Mouse (Mus musculus) midbrain, embryonic 15.5 days (tissue): ENCODE results near the gene Pigx. TPM values are rescaled to one million over a fixed set of nuclear protein-coding genes. Genes with fewer than 3 reads are reported as not detected.

Experiments
- ATAC-seq: fragments of 200-750 bp; cut with Nextera tagmentation; replicated peaks from 2 replicates; pipeline ENCODE4 v1.8.0; 2017; ENCODE audit warnings: moderate TSS enrichment
- H3K27ac ChIP-seq: fragments of 300-500 bp; sonication (generic); 2 replicates; pipeline ENCODE4 v1.5.1; 2015; ENCODE audit warnings: mild to moderate bottlenecking, inconsistent platforms
- H3K27me3 ChIP-seq: fragments of 300-500 bp; sonication (generic); replicated peaks from 2 replicates; pipeline ENCODE4 v1.6.1; 2015; ENCODE audit warnings: inconsistent platforms
- H3K36me3 ChIP-seq: fragments of 300-500 bp; sonication (generic); replicated peaks from 2 replicates; pipeline ENCODE4 v1.6.1; 2015; ENCODE audit warnings: inconsistent platforms
- H3K4me1 ChIP-seq: fragments of 300-500 bp; sonication (generic); 2 replicates; pipeline ENCODE4 v1.6.1; 2015; ENCODE audit warnings: inconsistent platforms
- H3K4me2 ChIP-seq: fragments of 300-500 bp; sonication (generic); 2 replicates; pipeline ENCODE4 v1.6.1; 2015; ENCODE audit warnings: inconsistent platforms, mild to moderate bottlenecking, moderate library complexity
- H3K4me3 ChIP-seq: fragments of 300-500 bp; sonication (generic); 2 replicates; pipeline ENCODE4 v1.5.1; 2015; ENCODE audit warnings: mild to moderate bottlenecking, inconsistent platforms
- H3K9ac ChIP-seq: fragments of 300-500 bp; sonication (generic); 2 replicates; pipeline ENCODE4 v1.6.1; 2015; ENCODE audit warnings: mild to moderate bottlenecking, inconsistent platforms
- H3K9me3 ChIP-seq: fragments of 300-500 bp; sonication (generic); 2 replicates; pipeline ENCODE4 v1.6.1; 2016; ENCODE audit warnings: inconsistent platforms
- WGBS: fragments of 180-500 bp; shearing (Covaris S2); methylation state at CpG from one replicate; pipeline ENCODE4 v1.1.7; 2015; ENCODE audit warnings: mixed read lengths; 5-methylcytosine and 5-hydroxymethylcytosine counted together
- polyA plus RNA-seq: library from polyadenylated mRNA; unstranded; fragments of >200 nt; fragmentation: Nextera tagmentation; extraction: Ambion mirVana; gene quantifications from 2 replicates; pipeline ENCODE4 v1.2.1, GENCODE M21; 2015

Gene Pigx
- polyA plus RNA-seq: 106 and 109 TPM in 2 replicates

DNA sequence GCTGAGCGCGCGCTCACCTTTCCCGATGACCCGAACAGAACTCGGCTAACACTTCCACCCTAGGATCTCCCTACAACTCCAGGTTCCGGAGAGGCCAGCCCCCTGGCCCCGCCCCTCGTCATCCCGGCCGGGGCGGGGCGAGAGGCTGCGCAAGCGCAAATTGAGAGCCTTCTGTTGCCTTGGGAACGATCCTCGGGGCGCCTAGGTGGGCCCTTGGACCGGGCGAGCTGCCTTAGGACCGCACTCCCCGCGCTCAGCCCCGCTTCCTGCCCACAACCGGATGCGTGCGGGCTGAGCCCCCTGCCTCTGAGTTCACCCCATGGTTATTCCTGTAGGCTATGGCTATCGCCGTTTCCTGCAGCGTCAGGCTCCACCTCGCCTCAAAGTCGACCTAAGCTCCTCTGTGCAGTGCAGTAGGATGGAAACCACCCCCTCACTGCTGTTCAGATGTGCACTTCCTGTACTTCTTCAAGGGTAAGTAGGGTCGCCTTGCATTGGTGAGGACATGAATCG is at the start of gene Pigx, which contains the start of gene Cep19:
Pigx (minus strand) TSS at position 103 of the 513 bp plus-strand sequence.
Cep19 (plus strand) TSS at position 163 of the 513 bp plus-strand sequence.
- H3K9me3 ChIP-seq: no peaks in the 10 kb centered on the region
- H3K9ac ChIP-seq: peak within 1 kb of the TSS; percentile 77
- H3K27ac ChIP-seq: peak within 1 kb of the TSS; percentile 85
- peaks cover 21% of the 10 kb centered on the region for H3K4me1 ChIP-seq
- peak within 1 kb of the TSS; percentile 66 for H3K4me2 ChIP-seq
- 0% methylated on average over 34 of the region's 34 CpGs for WGBS
- H3K4me3 ChIP-seq: peak within 1 kb of the TSS; percentile 90
- peaks cover 6% of the 10 kb centered on the region; the same call in 1 of the 2 replicates for H3K36me3 ChIP-seq
- peak; percentile 98 for ATAC-seq
- no peaks in the 10 kb centered on the region for H3K27me3 ChIP-seq

DNA sequence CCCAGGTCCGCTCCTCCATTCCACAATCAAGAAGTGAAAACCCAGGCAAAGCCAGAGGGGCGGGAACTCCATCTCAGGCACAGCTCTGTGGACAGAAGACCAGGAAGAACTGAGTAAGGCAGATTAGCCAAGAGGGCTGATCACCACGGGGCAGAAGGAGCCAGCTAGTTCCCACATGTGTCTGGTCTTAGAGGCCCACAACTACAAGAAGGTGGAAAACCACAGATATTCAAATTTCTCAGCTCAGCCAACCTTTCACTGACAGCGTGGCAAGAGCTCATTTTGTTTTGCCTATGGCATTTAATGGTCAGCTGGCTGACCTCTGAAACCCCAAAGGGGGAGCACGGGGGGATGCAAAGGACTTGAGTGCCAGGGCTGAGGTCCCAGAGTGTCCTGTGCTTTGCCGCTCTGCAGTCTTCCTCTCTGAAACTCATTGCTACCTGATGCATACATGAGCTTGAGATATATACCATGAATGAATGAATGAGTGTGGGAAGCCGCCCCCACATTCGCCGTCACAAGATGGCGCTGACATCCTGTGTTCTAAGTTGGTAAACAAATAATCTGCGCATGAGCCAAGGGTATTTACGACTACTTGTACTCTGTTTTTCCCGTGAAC is 48.2 kb upstream of the Pigx start:
- no peaks in the 10 kb centered on the region for H3K36me3 ChIP-seq
- H3K9me3 ChIP-seq: no peaks in the 10 kb centered on the region
- no peaks in the 10 kb centered on the region for H3K4me1 ChIP-seq
- WGBS: 70% methylated on average over 12 of the region's 13 CpGs
- H3K27ac ChIP-seq: no peak overlapping the region
- H3K27me3 ChIP-seq: no peaks in the 10 kb centered on the region
- no peak overlapping the region for H3K4me3 ChIP-seq
- peak overlapping the region; percentile 10 for H3K4me2 ChIP-seq
- 0 out of 2 replicates have a peak, but pooled peaks have one; percentile 30 for ATAC-seq
- H3K9ac ChIP-seq: no peak overlapping the region

DNA sequence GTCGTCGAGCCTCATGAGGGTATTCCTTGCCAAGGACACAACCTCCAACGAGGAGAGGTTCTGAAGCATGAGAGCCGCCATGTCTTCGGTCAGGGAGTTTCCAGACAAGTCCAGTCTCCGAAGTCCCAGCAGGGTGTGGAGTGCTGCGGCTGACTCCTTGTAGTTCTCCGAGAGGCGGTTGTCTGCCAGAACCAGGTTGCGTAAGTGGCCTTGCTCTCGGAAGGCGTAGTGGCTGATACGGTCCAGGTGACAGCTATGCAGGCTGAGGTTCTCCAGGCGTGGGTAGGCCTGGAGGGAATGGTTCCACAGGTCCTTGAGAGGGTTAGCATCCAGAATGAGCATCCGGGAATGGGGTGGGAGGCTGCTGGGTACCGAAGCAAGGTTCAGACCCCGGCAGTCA is 45.1 kb upstream of the Pigx start:
- no peak for ATAC-seq
- H3K4me1 ChIP-seq: no peaks in the 10 kb centered on the region
- no peak overlapping the region for H3K4me3 ChIP-seq
- 92% methylated on average over 17 of the region's 17 CpGs for WGBS
- H3K4me2 ChIP-seq: no peak overlapping the region
- H3K36me3 ChIP-seq: no peaks in the 10 kb centered on the region
- no peaks in the 10 kb centered on the region for H3K27me3 ChIP-seq
- H3K9me3 ChIP-seq: no peaks in the 10 kb centered on the region
- no peak overlapping the region for H3K27ac ChIP-seq
- no peak overlapping the region for H3K9ac ChIP-seq

DNA sequence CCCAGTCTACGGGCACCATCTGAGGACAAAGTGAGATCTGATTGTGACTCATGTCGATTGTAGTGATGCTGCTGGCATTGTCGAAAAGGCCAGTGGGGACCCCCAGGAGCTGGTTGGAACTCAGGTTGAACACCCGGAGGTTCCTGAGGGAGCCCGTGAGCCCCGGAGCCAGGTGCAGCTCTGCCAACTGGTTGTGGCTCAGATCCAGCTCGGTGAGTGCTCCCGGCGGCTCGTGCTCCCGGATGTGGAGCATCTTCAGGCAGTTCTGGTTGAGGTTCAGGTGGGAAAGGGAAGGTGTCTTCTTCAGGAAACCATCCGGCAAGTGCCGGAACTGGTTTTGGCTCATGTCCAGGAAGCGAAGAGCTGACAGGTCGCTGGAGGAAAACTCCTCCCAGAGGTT is 44.2 kb upstream of the Pigx start:
- no peak overlapping the region for H3K4me3 ChIP-seq
- no peak overlapping the region for H3K9ac ChIP-seq
- ATAC-seq: no peak
- 95% methylated on average over 15 of the region's 15 CpGs for WGBS
- no peaks in the 10 kb centered on the region for H3K4me1 ChIP-seq
- no peaks in the 10 kb centered on the region for H3K27me3 ChIP-seq
- no peaks in the 10 kb centered on the region for H3K9me3 ChIP-seq
- no peak overlapping the region for H3K4me2 ChIP-seq
- no peaks in the 10 kb centered on the region for H3K36me3 ChIP-seq
- no peak overlapping the region for H3K27ac ChIP-seq

DNA sequence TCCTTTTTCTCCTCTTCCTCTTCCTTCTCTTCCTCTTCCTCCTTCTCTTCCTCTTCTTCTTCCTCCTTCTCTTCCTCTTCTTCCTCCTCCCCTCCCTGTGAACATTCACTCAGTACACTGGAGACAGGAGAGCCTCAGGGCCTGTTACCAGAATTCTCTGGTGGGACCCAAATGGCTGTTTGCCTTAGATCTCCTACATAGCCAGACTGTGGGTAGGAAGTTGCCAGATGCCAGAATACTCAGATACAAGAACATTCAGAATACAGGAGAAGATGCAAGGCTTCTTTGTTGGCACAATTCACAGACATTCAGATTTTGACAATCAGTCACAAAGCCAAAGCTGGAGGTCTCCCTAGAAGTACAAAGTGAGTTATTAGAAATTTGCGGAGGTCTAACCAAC is 39.4 kb upstream of the Pigx start:
- Histone ChIP-seq H3K36me3 (no peaks in the 10 kb centered on the region), H3K4me2 (no peak overlapping the region), H3K9me3 (no peaks in the 10 kb centered on the region), H3K4me1 (no peaks in the 10 kb centered on the region), H3K27ac (no peak overlapping the region), H3K4me3 (no peak overlapping the region), H3K27me3 (no peaks in the 10 kb centered on the region), H3K9ac (no peak overlapping the region)
- WGBS: 94% methylated on average over 1 of the region's 1 CpGs
- no peak for ATAC-seq

DNA sequence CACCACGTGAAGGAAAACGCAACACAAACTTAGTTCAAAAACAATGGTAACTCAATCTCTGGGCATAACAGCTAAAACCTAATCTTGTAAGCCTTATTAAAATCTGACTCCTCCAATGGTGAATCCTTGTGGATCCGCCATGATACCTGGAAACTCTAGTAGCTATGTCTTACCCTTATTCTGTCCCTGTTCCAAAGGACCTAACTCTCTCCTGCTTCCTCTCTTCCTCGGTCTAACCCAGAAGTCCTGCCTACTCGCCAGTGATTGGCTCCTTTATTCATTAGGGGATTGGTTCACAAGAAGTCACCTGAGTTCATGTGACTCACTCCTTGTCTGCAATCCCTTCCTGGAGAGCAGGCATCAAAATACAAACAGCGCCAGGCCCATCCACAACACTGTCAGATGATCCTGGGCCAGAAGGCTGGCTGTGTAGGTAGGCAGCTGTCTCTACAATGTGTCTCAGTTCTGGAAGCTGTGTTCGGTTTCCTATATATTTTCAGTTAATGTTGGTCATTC is 36.4 kb upstream of the Pigx start:
- WGBS: 84% methylated on average over 7 of the region's 7 CpGs
- no peak overlapping the region for H3K4me2 ChIP-seq
- no peak for ATAC-seq

DNA sequence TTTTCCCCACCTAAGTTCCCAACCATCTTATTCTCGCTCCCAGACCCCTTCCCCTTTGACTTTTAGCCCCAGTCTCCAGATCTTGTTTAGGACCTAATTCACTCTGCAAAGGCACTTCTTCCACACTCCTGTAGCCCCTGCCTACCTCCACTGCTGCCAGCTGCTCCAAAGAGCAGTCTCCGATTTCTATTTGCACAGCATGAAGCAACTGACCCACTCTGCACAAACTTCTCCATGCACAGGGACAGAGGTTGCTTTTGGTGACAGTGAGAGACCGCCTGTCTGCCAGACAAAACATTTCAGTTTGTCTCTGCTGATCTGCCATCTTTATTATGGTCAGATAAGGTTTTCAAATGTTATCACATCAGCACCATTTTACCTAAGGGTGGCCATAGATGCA is 33.6 kb upstream of the Pigx start:
- H3K36me3 ChIP-seq: no peaks in the 10 kb centered on the region
- no peaks in the 10 kb centered on the region for H3K4me1 ChIP-seq
- no peaks in the 10 kb centered on the region for H3K27me3 ChIP-seq
- no peak overlapping the region for H3K27ac ChIP-seq
- 85% methylated on average over 3 of the region's 3 CpGs for WGBS
- ATAC-seq: no peak
- H3K9me3 ChIP-seq: no peaks in the 10 kb centered on the region
- no peak overlapping the region for H3K4me2 ChIP-seq
- no peak overlapping the region for H3K4me3 ChIP-seq
- no peak overlapping the region for H3K9ac ChIP-seq

More for the DNA sequence above, 36.4 kb upstream of the Pigx start:
- no peak overlapping the region for H3K4me3 ChIP-seq
- no peaks in the 10 kb centered on the region for H3K4me1 ChIP-seq
- H3K9ac ChIP-seq: no peak overlapping the region
- no peaks in the 10 kb centered on the region for H3K36me3 ChIP-seq
- no peaks in the 10 kb centered on the region for H3K9me3 ChIP-seq
- H3K27me3 ChIP-seq: no peaks in the 10 kb centered on the region
- H3K27ac ChIP-seq: no peak overlapping the region

DNA sequence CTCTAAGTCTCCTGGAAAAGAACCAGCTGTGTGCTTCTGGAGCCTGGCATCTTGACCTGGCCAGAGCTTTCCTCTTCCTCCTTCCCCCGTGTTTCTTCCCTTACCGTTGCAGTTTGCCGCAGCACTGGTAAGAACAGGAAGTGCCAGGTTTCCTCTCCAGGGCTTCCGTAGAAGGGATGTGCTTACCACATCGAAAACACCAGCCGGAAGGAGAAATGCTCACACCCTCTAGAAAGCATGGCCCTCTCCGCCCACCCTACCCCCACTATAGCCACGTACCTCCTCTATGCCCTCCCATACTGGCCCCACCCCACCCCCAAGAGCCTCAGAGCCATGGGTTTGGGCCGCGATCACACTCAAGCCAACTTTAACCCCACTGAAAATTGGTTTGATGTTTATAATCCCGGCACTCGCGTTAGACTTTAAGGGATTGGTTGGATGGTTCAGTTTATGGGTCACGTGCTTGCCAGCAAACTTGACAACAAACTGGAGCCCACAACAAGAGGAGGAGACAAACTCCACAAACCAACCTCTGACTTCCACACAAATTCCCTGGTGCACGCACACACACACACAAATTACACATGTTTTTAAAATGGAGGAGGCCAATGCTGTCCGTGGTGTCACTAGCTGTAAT is 30.8 kb upstream of the Pigx start:
- Histone ChIP-seq H3K36me3 (no peaks in the 10 kb centered on the region), H3K9ac (no peak overlapping the region), H3K27me3 (no peaks in the 10 kb centered on the region), H3K4me2 (no peak overlapping the region), H3K4me1 (no peaks in the 10 kb centered on the region), H3K9me3 (no peaks in the 10 kb centered on the region), H3K4me3 (no peak overlapping the region), H3K27ac (no peak overlapping the region)
- 78% methylated on average over 16 of the region's 16 CpGs for WGBS
- ATAC-seq: no peak

DNA sequence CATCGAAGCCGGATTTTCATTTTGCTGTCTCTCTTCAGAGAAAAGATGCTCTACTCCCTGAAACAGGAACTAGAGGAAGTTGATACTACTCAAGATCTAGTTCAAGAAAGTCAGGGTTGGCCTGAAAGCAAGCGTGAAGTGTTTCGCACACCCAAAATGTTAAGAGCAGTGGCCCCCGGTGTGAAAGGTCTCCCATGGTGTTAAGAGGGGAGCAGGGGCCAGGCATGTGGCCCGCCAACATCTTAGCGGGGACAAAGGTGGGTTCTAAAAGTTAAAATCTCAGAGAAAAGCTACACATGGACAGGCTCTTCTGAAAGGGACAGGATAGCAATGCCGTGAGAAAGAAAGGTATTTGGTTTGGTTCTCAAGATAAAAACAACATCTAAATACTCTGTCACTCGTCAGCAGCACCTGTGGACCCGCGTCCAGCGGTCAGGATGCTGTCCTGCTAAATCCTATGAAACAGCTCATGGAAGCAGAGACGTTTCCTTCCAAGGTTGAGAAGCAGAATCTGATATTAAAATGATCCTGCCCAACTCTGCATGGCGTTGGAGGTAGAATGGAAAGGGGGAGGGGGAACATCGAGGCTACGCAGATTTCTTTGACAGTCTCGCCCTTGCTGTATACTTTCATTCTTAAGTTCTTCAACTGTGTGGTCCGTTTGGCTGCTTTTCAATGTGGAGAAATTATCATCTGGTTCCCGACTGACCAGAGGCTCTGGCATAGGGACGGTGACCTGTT is 30.1 kb upstream of the Pigx start:
- no peaks in the 10 kb centered on the region for H3K9me3 ChIP-seq
- H3K27me3 ChIP-seq: no peaks in the 10 kb centered on the region
- H3K4me3 ChIP-seq: no peak overlapping the region
- no peaks in the 10 kb centered on the region for H3K36me3 ChIP-seq
- H3K27ac ChIP-seq: no peak overlapping the region
- H3K4me2 ChIP-seq: no peak overlapping the region
- 83% methylated on average over 20 of the region's 20 CpGs for WGBS
- H3K9ac ChIP-seq: no peak overlapping the region
- no peaks in the 10 kb centered on the region for H3K4me1 ChIP-seq
- ATAC-seq: no peak

DNA sequence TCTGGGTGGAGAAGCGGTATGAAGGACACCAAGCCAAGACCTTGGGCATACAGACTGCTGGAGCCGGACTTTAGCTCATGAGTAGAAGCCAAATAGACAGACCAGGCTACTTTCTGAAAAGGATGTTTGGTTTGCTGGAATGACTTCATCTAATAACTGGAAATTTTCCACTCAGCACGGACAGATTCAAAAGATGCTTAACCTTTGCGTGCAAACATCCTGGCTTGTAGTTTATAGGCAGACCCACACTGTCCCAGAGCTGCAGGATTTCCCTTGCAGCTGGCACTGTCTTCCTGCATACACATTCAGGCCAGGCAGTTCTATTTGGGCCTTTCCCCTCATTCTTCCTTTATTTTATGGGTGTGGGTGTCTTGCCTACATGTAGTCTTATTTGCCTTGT is 27.5 kb upstream of the Pigx start:
- no peak overlapping the region for H3K9ac ChIP-seq
- H3K27ac ChIP-seq: no peak overlapping the region
- 86% methylated on average over 4 of the region's 4 CpGs for whole genome bisulfite sequencing
- H3K4me3 ChIP-seq: no peak overlapping the region
- H3K36me3 ChIP-seq: no peaks in the 10 kb centered on the region
- H3K4me2 ChIP-seq: no peak overlapping the region
- H3K4me1 ChIP-seq: no peaks in the 10 kb centered on the region
- H3K9me3 ChIP-seq: no peaks in the 10 kb centered on the region
- H3K27me3 ChIP-seq: no peaks in the 10 kb centered on the region
- no peak for ATAC-seq

DNA sequence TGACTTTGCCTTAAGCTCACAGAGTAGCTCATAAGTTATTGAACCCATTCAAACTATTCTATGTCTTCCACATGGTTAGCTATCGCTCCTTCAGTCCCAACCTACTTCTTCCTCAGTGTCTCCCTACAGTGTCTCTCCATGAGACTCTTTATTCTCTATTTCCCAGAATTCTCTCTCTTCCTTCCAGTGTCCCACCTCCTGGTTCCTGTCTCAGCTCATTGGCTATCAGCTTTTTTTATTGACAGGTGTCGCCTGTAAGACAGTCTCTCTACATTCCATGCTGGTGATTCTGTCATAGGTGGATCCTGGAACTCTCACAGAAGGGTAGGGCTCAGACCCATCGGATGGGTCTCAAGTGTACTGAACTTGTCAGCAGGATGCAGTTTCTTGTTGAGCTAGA is 25.8 kb upstream of the Pigx start:
- no peak overlapping the region for H3K4me2 ChIP-seq
- H3K4me3 ChIP-seq: no peak overlapping the region
- ATAC-seq: no peak
- no peaks in the 10 kb centered on the region for H3K9me3 ChIP-seq
- 92% methylated on average over 3 of the region's 3 CpGs for WGBS
- H3K27me3 ChIP-seq: no peaks in the 10 kb centered on the region
- no peaks in the 10 kb centered on the region for H3K36me3 ChIP-seq
- H3K27ac ChIP-seq: no peak overlapping the region
- H3K9ac ChIP-seq: no peak overlapping the region
- H3K4me1 ChIP-seq: no peaks in the 10 kb centered on the region
